Mouse (Mus musculus) frontal cortex, postnatal 25 days (tissue): ENCODE data around the gene Slc41a2.

Source experiments
- DNase-seq, 2 experiments: peaks; one replicate each; pipeline ENCODE4 v3.0.0; 2022; ENCODE audit warnings: low spot score in 2 of 2

Gene Slc41a2

GRCm38 (mm10) chr10:83185121-83185520 lies 152.6 kb downstream of the Slc41a2 start:
- no peak for DNase-seq

GRCm38 (mm10) chr10:83184480-83185069 lies 153.1 kb downstream of the Slc41a2 start:
- DNase-seq, result no peak

GRCm38 (mm10) chr10:83183634-83184479 lies 153.8 kb downstream of the Slc41a2 start:
- no peak for DNase-seq

- DNase-seq, result peak; percentile 59 to 60
These were observed 155.1 kb downstream of the Slc41a2 start for GRCm38 (mm10) chr10:83182573-83182960.

DNA sequence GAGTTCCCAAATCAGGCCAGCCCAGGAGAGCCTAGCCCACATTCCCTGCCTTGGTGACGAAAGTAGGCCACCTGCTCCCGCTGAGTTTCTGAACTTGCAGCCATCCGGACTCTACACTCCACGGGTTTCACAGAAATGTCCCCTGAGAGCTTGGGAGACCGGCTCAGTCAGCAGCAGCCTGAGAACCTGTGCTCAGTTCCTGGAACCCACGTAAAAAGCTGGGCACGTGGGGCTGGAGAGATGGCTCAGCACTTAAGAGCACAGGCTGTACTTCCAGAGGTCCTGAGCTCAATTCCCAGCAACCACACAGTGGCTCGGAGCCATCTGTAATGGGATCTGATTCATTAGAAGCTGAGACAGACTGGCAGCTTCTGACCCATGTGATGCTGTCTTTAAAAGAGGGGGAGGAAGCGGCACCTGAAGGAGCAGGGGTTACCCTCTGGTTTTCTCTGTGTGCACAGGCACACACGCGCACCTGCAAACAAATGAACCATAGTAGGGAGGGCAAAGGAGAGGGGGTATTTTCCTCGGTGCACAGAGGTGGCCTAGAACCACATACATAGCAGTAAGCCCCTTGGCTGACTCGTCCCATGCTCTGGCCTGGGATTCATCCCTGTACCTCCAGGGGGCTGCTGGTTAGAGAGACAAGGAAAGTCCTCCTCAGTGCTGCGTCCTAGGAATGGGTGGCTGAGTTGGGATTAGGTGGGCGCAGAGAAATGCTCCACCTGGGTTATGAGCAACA lies 155.7 kb downstream of the Slc41a2 start:
- DNase-seq, result no peak
